Mouse (Mus musculus) neural tube, embryonic 15.5 days (tissue): ENCODE data around the gene Rbfox3. TPM values are rescaled to one million over a fixed set of nuclear protein-coding genes. Genes with fewer than 3 reads are reported as not detected.

Experiments
- ATAC-seq: fragments of 200-750 bp; cut with Nextera tagmentation; 2 replicates; pipeline ENCODE4 v1.8.0; 2017; ENCODE audit warnings: mild to moderate bottlenecking, moderate TSS enrichment, moderate library complexity; ENCODE audit not compliant: low FRiP score
- H3K27ac ChIP-seq: fragments of 300-500 bp; sonication (generic); replicated peaks from 2 replicates; pipeline ENCODE4 v1.5.1; 2015; ENCODE audit warnings: mild to moderate bottlenecking, inconsistent platforms
- H3K27me3 ChIP-seq: fragments of 300-500 bp; sonication (generic); replicated peaks from 2 replicates; pipeline ENCODE4 v1.6.1; 2015; ENCODE audit warnings: inconsistent platforms
- H3K36me3 ChIP-seq: fragments of 300-500 bp; sonication (generic); 2 replicates; pipeline ENCODE4 v1.6.1; 2015; ENCODE audit warnings: inconsistent platforms
- H3K4me1 ChIP-seq: fragments of 300-500 bp; sonication (generic); 2 replicates; pipeline ENCODE4 v1.6.1; 2015; ENCODE audit warnings: inconsistent platforms
- H3K4me2 ChIP-seq: fragments of 300-500 bp; sonication (generic); 2 replicates; pipeline ENCODE4 v1.6.1; 2015; ENCODE audit warnings: inconsistent platforms, mild to moderate bottlenecking, moderate library complexity
- H3K4me3 ChIP-seq: fragments of 300-500 bp; sonication (generic); replicated peaks from 2 replicates; pipeline ENCODE4 v1.5.1; 2015; ENCODE audit warnings: mild to moderate bottlenecking, inconsistent platforms
- H3K9ac ChIP-seq: fragments of 300-500 bp; sonication (generic); replicated peaks from 2 replicates; pipeline ENCODE4 v1.6.1; 2015; ENCODE audit warnings: mild to moderate bottlenecking, inconsistent platforms
- H3K9me3 ChIP-seq: fragments of 300-500 bp; sonication (generic); replicated peaks from 2 replicates; pipeline ENCODE4 v1.6.1; 2016; ENCODE audit warnings: inconsistent platforms
- WGBS: fragments of 180-500 bp; shearing (Covaris S2); methylation state at CpG from one replicate; pipeline ENCODE4 v1.1.7; 2015; ENCODE audit warnings: mixed read lengths; 5-methylcytosine and 5-hydroxymethylcytosine counted together
- polyA plus RNA-seq: library from polyadenylated mRNA; unstranded; fragments of >200 nt; fragmentation: Nextera tagmentation; extraction: Ambion mirVana; gene quantifications from 2 replicates; pipeline ENCODE4 v1.2.1, GENCODE M21; 2015

Rbfox3 gene
- polyA plus RNA-seq, 1 experiment from 2014 or later = 99.8 TPM

DNA sequence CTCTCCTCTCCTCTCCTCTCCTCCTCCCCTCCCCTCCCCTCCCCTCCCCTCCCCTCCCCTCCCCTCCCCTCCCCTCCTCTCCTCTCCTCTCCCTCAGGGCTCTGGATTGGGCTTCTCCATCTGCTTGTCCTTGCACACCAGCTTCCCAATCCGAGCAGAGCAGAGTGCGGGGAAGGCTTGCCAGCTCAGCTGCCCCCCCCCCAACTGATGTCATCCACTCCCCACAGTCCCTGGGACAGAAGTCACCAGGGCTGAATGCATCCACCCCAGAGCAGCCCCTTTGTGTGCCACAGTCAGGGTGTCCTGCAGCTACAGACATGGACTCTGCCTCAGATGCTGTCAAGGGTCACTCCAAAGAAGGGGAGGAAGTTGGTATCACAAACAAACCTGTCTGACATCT is 4.5 kb upstream of the Rbfox3 start:
- H3K27ac ChIP-seq = peak overlapping the region; percentile 81
- WGBS = 31% methylated on average over 2 of the region's 2 CpGs
- H3K9me3 ChIP-seq = no peaks in the 10 kb centered on the region
- no peak overlapping the region for H3K4me3 ChIP-seq
- H3K4me1 ChIP-seq = peaks cover 29% of the 10 kb centered on the region
- ATAC-seq = no peak
- H3K4me2 ChIP-seq = no peak overlapping the region
- H3K27me3 ChIP-seq = no peaks in the 10 kb centered on the region
- no peaks in the 10 kb centered on the region for H3K36me3 ChIP-seq
- no peak overlapping the region for H3K9ac ChIP-seq

DNA sequence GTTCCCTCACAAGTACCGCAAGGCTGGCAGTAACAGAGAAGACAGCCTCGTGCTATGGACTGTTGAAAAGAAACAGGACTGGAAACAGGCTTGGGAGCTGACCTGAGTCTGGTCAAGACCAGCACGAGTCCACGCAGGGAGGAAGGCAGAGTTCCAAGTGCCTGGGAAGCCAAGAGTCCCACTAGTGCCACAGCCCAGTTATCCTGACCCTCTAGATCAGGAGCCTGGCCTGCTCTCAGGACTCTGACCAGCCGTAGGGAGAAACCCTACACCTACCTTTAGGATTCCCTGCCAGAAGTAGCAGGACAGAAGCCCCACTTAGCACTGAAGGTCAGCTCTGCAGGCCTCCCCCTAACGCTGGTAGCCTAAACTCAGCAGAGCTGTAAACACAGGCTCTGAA is 1.3 kb upstream of the Rbfox3 start:
- Histone ChIP-seq H3K36me3 (no peaks in the 10 kb centered on the region), H3K4me1 (peaks cover 40% of the 10 kb centered on the region), H3K9me3 (no peaks in the 10 kb centered on the region), H3K27ac (no peak overlapping the region), H3K4me3 (no peak overlapping the region), H3K27me3 (no peaks in the 10 kb centered on the region), H3K4me2 (no peak overlapping the region), H3K9ac (no peak overlapping the region)
- ATAC-seq = no peak
- 59% methylated on average over 6 of the region's 6 CpGs for WGBS

DNA sequence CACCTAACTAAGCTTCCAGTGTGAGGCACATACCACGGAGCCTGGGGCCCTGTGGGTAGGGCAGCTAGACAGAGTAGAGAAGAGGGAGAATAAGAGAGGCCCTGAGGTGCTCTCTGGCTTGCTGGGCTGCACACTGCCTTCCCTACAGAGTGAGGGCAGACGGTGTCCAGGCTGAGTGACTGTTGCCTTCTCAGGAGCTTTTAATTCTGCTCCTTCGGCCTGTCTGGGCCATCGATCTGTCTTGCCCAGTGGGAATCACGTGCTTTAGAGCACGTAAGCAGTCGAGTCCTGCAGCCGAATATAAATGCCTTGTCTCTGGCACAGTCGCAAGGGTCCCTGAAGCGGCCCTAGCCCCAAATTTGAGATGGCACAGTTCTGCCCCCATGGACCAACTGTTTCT is 641 bp downstream of the Rbfox3 start:
- peaks cover 42% of the 10 kb centered on the region for H3K4me1 ChIP-seq
- 56% methylated on average over 10 of the region's 10 CpGs for WGBS
- H3K27me3 ChIP-seq = 0 out of 2 replicates have a peak, but pooled peaks cover 8% of the 10 kb centered on the region
- peak overlapping the region; percentile 99 for H3K27ac ChIP-seq
- H3K4me3 ChIP-seq = no peak overlapping the region
- H3K36me3 ChIP-seq = no peaks in the 10 kb centered on the region
- no peak for ATAC-seq
- peak overlapping the region; percentile 6; the same call in 1 of the 2 replicates for H3K4me2 ChIP-seq
- H3K9ac ChIP-seq = no peak overlapping the region
- H3K9me3 ChIP-seq = no peaks in the 10 kb centered on the region

DNA sequence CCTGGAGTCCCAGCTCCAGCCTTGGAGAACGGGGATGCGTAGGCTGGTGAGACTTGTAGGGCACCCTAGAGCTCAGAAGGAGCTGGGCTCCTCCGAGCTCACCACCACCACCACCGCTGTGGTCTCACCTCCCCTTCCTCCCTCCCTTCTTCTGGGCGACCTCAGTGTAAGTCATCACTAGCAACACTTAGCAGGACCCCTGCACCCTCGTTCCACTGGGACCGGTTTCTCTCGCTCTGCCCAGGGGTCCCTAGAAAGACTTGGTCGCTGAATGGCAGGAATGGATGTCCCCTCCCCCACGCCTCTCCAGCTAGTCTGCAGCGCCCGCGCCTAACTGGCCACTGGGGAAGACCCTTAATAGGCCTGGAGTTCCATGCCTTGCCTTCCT is 1.6 kb downstream of the Rbfox3 start:
- 2% methylated on average over 13 of the region's 13 CpGs for WGBS
- H3K4me1 ChIP-seq = peaks cover 52% of the 10 kb centered on the region
- peak overlapping the region; percentile 96 for H3K9ac ChIP-seq
- H3K9me3 ChIP-seq = no peaks in the 10 kb centered on the region
- H3K27ac ChIP-seq = peak overlapping the region; percentile 99
- H3K36me3 ChIP-seq = no peaks in the 10 kb centered on the region
- peak; percentile 40 for ATAC-seq
- H3K4me3 ChIP-seq = peak overlapping the region; percentile 90
- peak overlapping the region; percentile 85 for H3K4me2 ChIP-seq
- H3K27me3 ChIP-seq = 0 out of 2 replicates have a peak, but pooled peaks cover 8% of the 10 kb centered on the region

DNA sequence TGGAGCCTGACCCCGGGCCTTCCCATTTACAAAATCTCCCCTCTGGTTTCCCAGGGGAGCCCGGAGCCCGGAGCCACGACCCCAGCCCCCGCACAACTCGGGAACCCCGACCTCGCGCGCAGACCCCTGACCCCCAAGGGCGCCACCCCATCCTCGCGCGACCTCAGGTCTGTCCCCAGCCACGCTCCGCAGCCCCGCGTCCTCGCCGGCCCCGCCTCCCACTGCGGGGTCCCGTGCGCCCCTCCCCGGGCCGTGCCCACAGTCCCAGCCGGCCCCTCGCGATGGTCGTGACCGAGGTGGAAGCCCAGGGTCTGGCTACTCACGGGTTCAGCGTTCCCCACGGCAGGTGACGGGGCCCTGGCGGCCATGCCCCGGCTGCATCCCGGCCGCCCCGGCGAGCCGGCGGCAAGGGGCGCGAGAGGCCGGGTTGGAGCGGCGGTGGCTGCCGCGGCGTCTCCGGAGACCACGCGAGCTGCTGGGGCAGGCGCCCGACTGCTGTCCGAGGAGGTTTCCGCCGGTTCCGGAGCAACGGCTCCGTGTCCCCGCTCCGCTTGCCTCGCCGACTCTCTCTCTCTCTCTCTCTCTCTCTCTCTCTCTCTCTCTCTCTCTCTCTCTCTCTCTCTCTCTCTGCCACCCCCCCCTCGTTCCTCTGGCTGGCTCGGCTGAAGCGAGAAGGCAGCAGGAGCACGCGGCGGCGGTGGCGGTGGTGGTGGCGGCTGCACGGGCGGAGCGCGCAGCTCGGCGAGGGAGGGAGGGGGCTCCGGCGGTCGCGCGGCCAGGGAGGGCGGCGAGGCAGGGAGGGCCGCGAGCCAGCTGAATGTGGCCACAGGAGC is 2.2 kb downstream of the Rbfox3 start:
- Histone ChIP-seq H3K9me3 (no peaks in the 10 kb centered on the region), H3K27ac (peak overlapping the region; percentile 99), H3K4me3 (peak overlapping the region; percentile 90), H3K4me2 (peak overlapping the region; percentile 85), H3K9ac (peak overlapping the region; percentile 96), H3K36me3 (no peaks in the 10 kb centered on the region), H3K4me1 (peaks cover 55% of the 10 kb centered on the region), H3K27me3 (0 out of 2 replicates have a peak, but pooled peaks cover 8% of the 10 kb centered on the region)
- peak; percentile 54 for ATAC-seq
- WGBS = under 1% methylated on average over 54 of the region's 90 CpGs

DNA sequence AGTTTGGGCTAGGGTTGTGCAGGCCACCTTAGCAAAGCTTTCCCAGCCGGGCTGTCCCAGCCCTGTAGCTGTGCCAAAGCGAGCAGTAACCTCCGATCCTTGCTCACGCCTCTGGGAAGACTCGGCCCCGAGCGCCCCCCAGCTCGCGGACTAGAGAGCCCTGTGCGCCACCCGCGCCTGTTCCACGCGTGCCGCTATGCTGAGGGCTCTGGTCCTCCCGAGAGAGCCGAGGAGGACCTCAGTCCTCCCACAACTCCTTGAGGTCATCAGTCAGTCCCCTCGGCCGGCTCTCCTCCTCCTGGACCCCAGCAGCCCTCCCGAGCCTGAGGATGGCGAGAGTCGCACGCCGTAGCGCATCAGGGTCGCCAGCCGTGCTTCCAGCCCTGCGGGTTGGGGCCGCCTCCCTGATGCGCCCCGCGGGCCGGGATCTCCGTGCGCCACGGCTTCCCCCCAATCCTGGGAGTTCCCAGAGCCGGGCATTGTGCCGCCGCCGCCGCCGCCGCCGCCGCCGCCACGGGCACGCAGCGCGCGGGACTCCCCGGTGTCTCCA is 2.9 kb downstream of the Rbfox3 start:
- peak; percentile 40; the same call in 1 of the 2 replicates for ATAC-seq
- peak overlapping the region; percentile 90 for H3K4me3 ChIP-seq
- H3K4me2 ChIP-seq = peak overlapping the region; percentile 85
- under 1% methylated on average over 38 of the region's 52 CpGs for WGBS
- peak overlapping the region; percentile 99 for H3K27ac ChIP-seq
- H3K36me3 ChIP-seq = no peaks in the 10 kb centered on the region
- H3K27me3 ChIP-seq = 0 out of 2 replicates have a peak, but pooled peaks cover 8% of the 10 kb centered on the region
- H3K9me3 ChIP-seq = no peaks in the 10 kb centered on the region
- peak overlapping the region; percentile 96 for H3K9ac ChIP-seq
- H3K4me1 ChIP-seq = peaks cover 60% of the 10 kb centered on the region

DNA sequence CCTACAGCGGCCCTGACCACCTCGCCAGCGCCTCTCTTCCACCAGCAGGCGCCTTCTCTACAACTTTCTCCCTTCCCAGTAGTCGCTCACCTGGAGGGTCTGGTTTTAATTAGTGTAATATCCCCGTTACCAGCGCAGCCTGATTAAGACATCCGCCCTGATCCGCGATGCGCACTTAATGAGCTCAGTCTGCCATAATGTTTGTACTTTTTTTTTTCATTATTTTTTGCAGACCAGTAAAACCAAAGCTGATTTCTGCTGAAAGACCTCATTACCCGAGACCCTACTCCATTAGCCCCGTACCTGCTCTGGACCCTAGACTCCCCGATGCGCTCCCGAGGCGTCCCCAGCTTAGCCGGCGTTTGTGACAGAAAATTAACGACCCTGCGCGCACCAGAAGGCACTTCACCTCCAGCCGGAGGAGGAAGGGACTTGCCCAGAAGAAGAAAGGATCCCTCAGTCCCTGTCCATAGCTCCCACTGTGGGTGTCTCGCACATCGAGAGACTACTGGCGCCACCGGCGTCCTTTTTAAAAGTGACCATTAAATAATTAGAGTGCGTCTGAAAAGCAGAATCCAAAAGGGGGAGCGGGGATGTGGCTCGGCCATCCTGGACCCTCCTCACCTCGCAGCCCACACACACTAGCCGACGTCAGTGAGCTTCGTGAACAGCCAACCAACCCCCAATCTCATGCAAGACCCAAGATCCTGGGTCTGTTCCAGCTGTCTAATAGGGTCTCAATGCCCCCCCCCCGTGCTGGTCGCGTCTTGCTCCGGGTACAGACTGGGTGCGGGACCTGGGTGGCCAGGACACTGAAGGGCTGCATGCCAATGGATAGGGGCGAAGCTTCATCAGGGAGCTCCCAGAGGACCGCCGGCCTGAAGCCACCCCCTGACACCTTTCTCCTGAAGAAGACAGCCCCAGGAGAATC is 3.7 kb downstream of the Rbfox3 start:
- Histone ChIP-seq H3K4me2 (peak overlapping the region; percentile 85), H3K4me3 (peak overlapping the region; percentile 90), H3K9me3 (no peaks in the 10 kb centered on the region), H3K4me1 (peaks cover 62% of the 10 kb centered on the region), H3K27me3 (0 out of 2 replicates have a peak, but pooled peaks cover 8% of the 10 kb centered on the region), H3K36me3 (no peaks in the 10 kb centered on the region), H3K9ac (peak overlapping the region; percentile 96), H3K27ac (peak overlapping the region; percentile 99)
- 2% methylated on average over 43 of the region's 43 CpGs for WGBS
- no peak for ATAC-seq

DNA sequence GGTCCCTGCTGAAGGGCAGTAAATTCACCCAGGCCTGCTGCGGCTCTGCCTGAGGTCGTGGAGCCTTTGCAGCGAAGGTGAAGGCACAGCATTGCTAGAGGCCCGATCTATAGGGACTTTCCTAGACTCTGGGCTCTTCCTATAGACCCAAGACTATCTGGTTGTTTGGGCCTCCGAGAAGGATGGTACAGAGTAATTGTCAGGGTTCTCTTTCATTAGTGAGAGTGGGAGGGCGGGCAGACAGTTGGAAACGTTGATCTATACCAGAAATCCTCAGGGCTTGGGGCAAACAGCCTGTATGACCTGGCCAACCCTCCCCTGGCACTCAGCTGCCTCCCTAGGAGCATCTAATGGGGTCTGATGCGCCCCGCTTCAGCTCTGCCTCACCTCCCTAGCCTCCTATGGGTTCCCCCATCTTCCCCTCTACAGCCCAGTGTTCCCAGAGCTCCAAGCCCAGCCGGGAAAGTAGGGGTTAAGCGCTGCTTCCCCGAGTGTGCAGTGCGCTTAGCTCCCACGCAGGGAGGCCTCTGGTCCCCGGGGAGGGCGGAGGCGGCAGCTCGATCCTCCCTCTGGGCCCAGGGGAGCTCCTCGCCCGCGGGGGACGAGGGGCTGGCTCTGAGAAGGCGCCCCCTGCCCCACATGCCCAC is 4.5 kb downstream of the Rbfox3 start:
- H3K4me3 ChIP-seq = peak overlapping the region; percentile 90
- peak overlapping the region; percentile 99 for H3K27ac ChIP-seq
- peaks cover 63% of the 10 kb centered on the region for H3K4me1 ChIP-seq
- 4% methylated on average over 21 of the region's 23 CpGs for WGBS
- H3K9me3 ChIP-seq = no peaks in the 10 kb centered on the region
- peak overlapping the region; percentile 96 for H3K9ac ChIP-seq
- H3K4me2 ChIP-seq = peak overlapping the region; percentile 85
- H3K27me3 ChIP-seq = 0 out of 2 replicates have a peak, but pooled peaks cover 8% of the 10 kb centered on the region
- no peaks in the 10 kb centered on the region for H3K36me3 ChIP-seq
- no peak for ATAC-seq

DNA sequence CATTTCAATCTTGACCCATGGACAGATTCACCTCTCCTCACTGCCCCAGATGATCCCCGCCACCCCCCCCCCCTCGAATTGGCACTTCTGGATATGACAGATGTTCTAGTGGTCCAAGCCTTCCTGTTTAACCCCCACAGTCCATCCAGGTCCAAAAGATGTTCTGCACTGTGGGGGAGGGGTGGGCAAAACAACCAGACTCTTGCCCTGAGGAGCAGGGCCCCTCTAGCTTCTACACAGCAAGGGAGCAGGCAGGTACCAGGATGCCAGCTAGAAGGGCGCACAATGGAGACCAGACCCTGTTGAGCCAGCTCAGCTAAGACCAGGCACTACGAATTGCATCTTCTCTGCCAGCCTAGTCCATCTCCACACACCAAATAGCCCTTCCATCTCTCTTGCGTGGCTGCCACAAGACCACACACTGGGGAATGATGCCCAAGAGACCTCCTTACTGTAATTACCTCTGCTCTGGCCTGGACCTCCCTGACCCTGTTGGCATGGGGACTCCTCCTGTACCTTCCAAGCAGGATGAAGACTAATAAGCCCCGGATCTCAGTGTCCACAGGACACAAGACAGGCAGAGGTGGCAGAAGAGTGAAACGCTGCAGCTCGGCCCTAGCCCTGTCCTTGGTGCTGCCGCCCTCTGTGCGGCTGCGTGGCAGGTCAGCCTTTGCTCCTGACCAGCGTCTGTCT is 5.1 kb downstream of the Rbfox3 start:
- Histone ChIP-seq H3K27ac (peak overlapping the region; percentile 99), H3K4me1 (peaks cover 63% of the 10 kb centered on the region), H3K27me3 (0 out of 2 replicates have a peak, but pooled peaks cover 8% of the 10 kb centered on the region), H3K9me3 (no peaks in the 10 kb centered on the region), H3K4me3 (peak overlapping the region; percentile 90), H3K36me3 (no peaks in the 10 kb centered on the region), H3K9ac (peak overlapping the region; percentile 96), H3K4me2 (peak overlapping the region; percentile 85)
- ATAC-seq = no peak
- WGBS = 18% methylated on average over 12 of the region's 12 CpGs

DNA sequence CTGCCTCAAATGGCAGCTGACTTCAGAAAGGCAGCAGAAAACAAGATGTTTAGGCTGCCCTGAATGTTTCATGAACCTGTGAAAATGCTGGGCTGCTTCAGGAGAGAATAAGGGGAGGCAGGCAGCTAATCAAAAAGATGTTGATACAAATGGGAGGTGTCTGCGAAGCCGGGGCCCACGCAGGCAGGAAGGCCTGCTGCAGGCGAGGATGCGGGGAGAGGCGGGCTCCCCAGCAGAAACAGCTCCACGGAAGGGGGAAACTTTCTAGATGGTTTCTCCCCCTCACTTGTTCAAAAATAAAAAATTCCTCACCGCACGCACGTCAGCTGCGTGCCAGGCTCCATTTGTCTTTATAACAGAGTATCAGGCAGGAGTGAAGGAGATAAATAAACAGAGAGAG is 5.7 kb downstream of the Rbfox3 start:
- no peak for ATAC-seq
- H3K27me3 ChIP-seq = 0 out of 2 replicates have a peak, but pooled peaks cover 8% of the 10 kb centered on the region
- H3K9ac ChIP-seq = peak overlapping the region; percentile 96
- peak overlapping the region; percentile 85 for H3K4me2 ChIP-seq
- H3K36me3 ChIP-seq = no peaks in the 10 kb centered on the region
- no peaks in the 10 kb centered on the region for H3K9me3 ChIP-seq
- WGBS = 21% methylated on average over 11 of the region's 11 CpGs
- peak overlapping the region; percentile 99 for H3K27ac ChIP-seq
- peaks cover 63% of the 10 kb centered on the region for H3K4me1 ChIP-seq
- peak overlapping the region; percentile 90 for H3K4me3 ChIP-seq
